Mouse (Mus musculus): ENCODE measurements around the gene Galnt15. TPM values are rescaled to one million over a fixed set of nuclear protein-coding genes. Genes with fewer than 3 reads are reported as not detected.

Gene Galnt15
- polyA plus RNA-seq, 1 experiment from 2014 or later: 0.13 TPM

DNA sequence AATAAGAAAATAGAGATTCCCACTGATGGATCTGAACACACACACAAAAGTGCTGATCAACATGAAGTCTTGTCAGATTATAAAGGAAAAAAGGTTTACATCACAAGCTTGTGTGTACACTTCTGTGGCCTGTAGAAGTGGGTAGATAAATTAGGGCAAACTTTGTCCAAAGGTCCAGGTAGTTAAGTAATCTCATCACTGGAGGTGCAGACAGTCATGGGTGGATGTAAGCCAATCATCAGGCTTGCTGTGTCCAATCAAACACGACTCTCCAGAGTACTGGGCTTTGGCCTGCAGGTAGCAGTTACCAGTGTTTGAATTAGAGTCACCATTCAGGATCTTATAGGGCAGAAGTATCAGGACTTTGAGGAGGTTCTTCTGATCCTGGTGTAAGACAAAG is 64.2 kb downstream of the Galnt15 start:
- H3K4me1 ChIP-seq: peaks cover 14% of the 10 kb centered on the region
- 69% methylated on average over 1 of the region's 1 CpGs for WGBS

DNA sequence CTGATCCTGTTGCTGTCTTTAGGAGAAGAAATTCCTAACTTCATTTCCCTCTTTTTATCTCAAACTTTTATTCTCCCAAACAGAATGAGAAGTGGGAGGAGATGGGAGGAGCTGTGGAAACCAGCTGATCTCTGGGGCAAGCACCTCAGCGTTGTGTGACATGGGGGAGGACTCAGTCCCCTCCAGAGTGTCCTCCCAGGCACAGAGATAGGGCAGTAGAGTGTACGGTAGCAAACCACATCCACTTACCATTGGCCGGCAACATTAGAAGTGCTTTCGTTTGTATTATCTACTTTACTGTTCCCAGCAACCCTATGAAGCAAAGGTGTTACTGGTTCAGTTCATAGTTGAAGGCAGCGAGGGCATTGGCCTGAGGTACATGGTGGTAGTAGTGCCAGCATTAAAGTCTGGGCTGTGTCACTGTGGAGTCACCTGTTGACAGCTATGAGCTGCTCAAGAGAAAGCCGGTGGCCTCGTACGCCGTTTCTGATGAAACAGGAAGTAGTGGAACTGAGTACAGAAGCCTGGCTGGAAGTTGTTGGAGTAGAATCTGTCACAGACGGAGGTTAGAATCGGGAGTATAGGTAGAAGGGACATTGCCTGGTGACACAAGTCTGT is 64.8 kb downstream of the Galnt15 start:
- no peak for ATAC-seq (ENCODE audit: insufficient number of reproducible peaks, insufficient read depth, low FRiP score, low TSS enrichment, low read depth)
- no peak overlapping the region for H3K9ac ChIP-seq
- WGBS: 92% methylated on average over 11 of the region's 11 CpGs
- no peak overlapping the region for H3K27ac ChIP-seq
- H3K4me2 ChIP-seq: no peak overlapping the region
- H3K4me1 ChIP-seq: peaks cover 14% of the 10 kb centered on the region
- no peaks in the 10 kb centered on the region for H3K27me3 ChIP-seq
- no peak overlapping the region for H3K4me3 ChIP-seq
- peaks cover 51% of the 10 kb centered on the region for H3K36me3 ChIP-seq
- no peaks in the 10 kb centered on the region for H3K9me3 ChIP-seq

More for the DNA sequence above, 64.2 kb downstream of the Galnt15 start:
- Histone ChIP-seq H3K36me3 (peaks cover 45% of the 10 kb centered on the region), H3K9me3 (no peaks in the 10 kb centered on the region), H3K4me2 (no peak overlapping the region), H3K27me3 (no peaks in the 10 kb centered on the region), H3K4me3 (no peak overlapping the region), H3K27ac (no peak overlapping the region), H3K9ac (no peak overlapping the region)
- ATAC-seq (ENCODE audit: insufficient number of reproducible peaks, insufficient read depth, low FRiP score, low TSS enrichment, low read depth): no peak

DNA sequence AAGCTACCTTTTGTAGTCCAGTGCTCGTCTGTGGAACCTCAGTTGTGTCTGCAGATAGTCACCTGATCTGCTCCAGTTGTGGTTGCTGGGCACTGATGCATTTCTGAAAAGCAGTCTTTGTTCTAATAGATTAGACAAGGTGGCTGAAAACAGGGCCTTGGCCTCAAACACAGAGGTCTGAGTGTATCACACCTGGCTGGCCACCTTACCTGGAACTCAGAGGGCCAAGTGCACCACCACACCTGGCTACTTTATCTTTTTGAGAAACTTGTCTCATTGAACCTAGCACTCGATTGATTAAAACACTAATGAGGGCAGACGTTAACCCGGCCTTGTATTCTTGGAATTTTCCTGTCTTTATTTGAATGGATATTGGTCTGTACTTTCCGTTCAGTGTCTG is 66.9 kb downstream of the Galnt15 start:
- Histone ChIP-seq H3K9me3 (no peaks in the 10 kb centered on the region), H3K4me1 (peaks cover 10% of the 10 kb centered on the region), H3K4me2 (no peak overlapping the region), H3K27me3 (no peaks in the 10 kb centered on the region), H3K9ac (no peak overlapping the region), H3K4me3 (no peak overlapping the region), H3K36me3 (peaks cover 71% of the 10 kb centered on the region), H3K27ac (no peak overlapping the region)
- 86% methylated on average over 5 of the region's 5 CpGs for WGBS
- no peak for ATAC-seq (ENCODE audit: insufficient number of reproducible peaks, insufficient read depth, low FRiP score, low TSS enrichment, low read depth)

DNA sequence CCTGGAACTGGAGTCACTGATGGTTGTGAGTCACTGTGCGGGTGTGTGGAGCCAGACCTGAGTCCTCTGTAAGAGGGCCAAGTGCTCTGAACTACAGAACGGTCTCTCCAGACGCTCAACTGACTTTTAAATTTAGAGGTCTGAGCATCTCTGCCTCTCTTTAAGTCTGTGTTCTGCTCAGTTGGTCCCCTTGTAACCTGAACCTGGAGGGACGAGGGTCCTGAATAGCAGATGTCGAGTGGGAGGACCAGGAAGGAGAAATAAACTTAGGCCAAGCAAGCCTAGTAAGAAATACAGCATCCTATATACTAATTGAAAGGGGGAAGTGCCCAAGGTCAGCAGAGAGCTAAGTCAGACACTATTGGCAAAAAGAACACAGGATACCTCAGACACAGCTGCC is 68.0 kb downstream of the Galnt15 start:
- H3K27ac ChIP-seq: no peak overlapping the region
- H3K4me3 ChIP-seq: no peak overlapping the region
- H3K36me3 ChIP-seq: peaks cover 76% of the 10 kb centered on the region
- no peak overlapping the region for H3K9ac ChIP-seq
- no peaks in the 10 kb centered on the region for H3K4me1 ChIP-seq
- ATAC-seq (ENCODE audit: insufficient number of reproducible peaks, insufficient read depth, low FRiP score, low TSS enrichment, low read depth): no peak
- WGBS: 77% methylated on average over 5 of the region's 5 CpGs
- no peaks in the 10 kb centered on the region for H3K27me3 ChIP-seq
- no peaks in the 10 kb centered on the region for H3K9me3 ChIP-seq
- H3K4me2 ChIP-seq: no peak overlapping the region

DNA sequence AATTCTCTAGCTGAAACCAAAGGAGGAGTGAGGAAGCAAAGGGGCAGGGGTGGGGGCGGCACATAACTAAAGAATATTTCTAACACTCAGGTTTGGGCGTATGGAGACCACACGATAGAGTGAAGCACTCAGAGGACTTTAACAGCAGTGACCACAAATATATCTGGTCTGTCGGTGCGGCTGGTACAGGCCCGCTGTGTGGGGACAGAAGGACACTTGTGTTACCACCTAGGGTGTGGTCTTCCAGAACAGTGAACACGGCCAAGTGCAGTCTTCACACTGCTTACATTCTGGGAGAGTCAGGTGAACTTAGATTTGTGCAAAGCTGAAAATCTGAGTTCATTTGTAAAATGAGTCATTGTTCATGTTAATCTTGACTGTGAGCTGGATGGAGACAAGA is 68.9 kb downstream of the Galnt15 start:
- Histone ChIP-seq H3K9ac (no peak overlapping the region), H3K27ac (no peak overlapping the region), H3K4me3 (no peak overlapping the region), H3K36me3 (peaks cover 73% of the 10 kb centered on the region), H3K4me2 (no peak overlapping the region), H3K9me3 (no peaks in the 10 kb centered on the region), H3K4me1 (no peaks in the 10 kb centered on the region), H3K27me3 (no peaks in the 10 kb centered on the region)
- no peak for ATAC-seq (ENCODE audit: insufficient number of reproducible peaks, insufficient read depth, low FRiP score, low TSS enrichment, low read depth)
- 92% methylated on average over 7 of the region's 7 CpGs for WGBS

DNA sequence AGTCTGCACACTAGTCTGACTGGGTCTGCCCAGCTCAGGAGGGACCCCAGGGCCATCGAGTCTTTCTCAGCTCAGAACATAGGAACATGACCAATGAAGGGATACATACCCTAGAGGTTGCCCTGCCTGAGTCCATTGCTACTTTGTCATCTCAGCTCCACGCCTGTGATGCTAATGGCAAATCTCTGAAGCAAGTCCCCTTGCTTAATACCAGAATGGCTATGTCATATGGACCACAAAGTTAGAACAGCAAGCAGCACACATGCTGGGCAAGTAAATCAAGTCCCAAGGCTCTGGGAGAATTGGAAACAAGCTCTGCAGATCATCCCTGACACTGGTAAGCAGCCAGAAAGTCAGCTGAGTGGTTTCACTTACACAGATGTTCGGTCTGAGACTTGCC is 70.2 kb downstream of the Galnt15 start:
- H3K27me3 ChIP-seq: no peaks in the 10 kb centered on the region
- no peak overlapping the region for H3K4me2 ChIP-seq
- H3K27ac ChIP-seq: no peak overlapping the region
- no peak overlapping the region for H3K4me3 ChIP-seq
- H3K36me3 ChIP-seq: peaks cover 68% of the 10 kb centered on the region
- H3K4me1 ChIP-seq: no peaks in the 10 kb centered on the region
- no peak overlapping the region for H3K9ac ChIP-seq
- H3K9me3 ChIP-seq: no peaks in the 10 kb centered on the region
- WGBS: 82% methylated on average over 3 of the region's 3 CpGs
- no peak for ATAC-seq (ENCODE audit: insufficient number of reproducible peaks, insufficient read depth, low FRiP score, low TSS enrichment, low read depth)

DNA sequence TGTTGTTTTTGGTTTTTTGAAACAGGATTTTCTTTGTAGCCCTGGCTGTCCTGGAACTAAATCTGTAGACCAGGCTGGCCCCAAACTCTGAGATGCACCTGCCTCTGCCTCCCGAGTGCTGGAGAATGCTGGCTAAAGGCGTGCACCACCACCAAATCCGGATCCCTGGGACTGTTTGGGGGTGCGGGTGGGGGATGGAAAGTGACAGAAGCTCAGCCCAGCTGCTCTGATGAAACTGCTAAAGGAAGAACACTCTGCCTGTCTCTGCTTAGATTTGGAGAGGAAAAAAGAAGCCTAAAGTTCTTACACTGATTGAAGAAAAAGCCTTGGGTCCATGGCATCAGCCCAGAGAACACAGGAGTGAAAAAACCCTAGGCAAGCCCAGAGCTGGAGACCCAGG is 74.8 kb downstream of the Galnt15 start:
- no peak overlapping the region for H3K4me2 ChIP-seq
- H3K27ac ChIP-seq: no peak overlapping the region
- peaks cover 38% of the 10 kb centered on the region for H3K36me3 ChIP-seq
- no peak overlapping the region for H3K4me3 ChIP-seq
- H3K9me3 ChIP-seq: no peaks in the 10 kb centered on the region
- no peak for ATAC-seq (ENCODE audit: insufficient number of reproducible peaks, insufficient read depth, low FRiP score, low TSS enrichment, low read depth)
- no peaks in the 10 kb centered on the region for H3K27me3 ChIP-seq
- no peaks in the 10 kb centered on the region for H3K4me1 ChIP-seq
- 91% methylated on average over 4 of the region's 4 CpGs for WGBS
- no peak overlapping the region for H3K9ac ChIP-seq

DNA sequence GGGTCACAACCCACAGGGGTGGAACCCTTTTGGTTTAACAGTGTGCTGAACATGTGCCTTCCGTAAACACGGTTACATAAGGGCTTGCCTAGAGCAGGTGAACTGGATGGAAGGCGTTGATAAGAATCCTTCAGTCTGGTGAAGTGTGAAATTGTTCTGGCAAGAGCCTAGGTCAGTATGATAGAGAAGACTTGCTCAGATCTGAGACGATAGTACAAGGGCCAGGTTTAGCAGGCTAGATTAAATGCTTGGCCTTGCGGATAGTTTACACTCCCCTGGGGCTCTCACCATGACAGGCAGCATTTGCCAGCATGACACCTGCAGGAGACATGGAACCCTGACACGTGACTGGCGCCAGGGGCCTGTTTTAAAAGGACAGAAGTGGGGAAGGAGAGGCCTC is 76.9 kb downstream of the Galnt15 start:
- peaks cover 17% of the 10 kb centered on the region for H3K36me3 ChIP-seq
- 57% methylated on average over 7 of the region's 7 CpGs for whole genome bisulfite sequencing
- H3K27me3 ChIP-seq: no peaks in the 10 kb centered on the region
- H3K4me3 ChIP-seq: no peak overlapping the region
- no peak overlapping the region for H3K9ac ChIP-seq
- no peak overlapping the region for H3K4me2 ChIP-seq
- no peaks in the 10 kb centered on the region for H3K4me1 ChIP-seq
- no peaks in the 10 kb centered on the region for H3K9me3 ChIP-seq
- no peak for ATAC-seq (ENCODE audit: insufficient number of reproducible peaks, insufficient read depth, low FRiP score, low TSS enrichment, low read depth)
- no peak overlapping the region for H3K27ac ChIP-seq

DNA sequence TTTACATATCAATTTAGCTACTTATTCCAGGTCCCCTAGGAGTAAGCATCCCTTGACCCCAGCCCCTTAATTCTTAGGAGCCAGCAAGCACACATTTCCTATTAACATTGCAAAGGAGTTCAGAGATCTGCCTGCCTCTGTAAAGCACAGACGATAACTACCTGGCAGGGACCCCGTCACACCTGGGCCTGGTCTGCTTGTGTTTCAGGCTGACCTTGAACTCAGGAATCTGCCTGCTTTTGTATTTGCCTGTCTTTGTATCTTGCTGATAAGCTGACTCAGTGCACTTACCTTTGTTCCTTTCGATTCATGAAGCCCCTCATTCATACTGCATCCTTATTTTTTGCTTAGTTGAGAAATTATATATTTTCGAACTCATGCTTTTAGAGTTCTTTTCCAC is 78.1 kb downstream of the Galnt15 start:
- WGBS: 86% methylated on average over 4 of the region's 4 CpGs
- no peak for ATAC-seq (ENCODE audit: insufficient number of reproducible peaks, insufficient read depth, low FRiP score, low TSS enrichment, low read depth)
- H3K4me2 ChIP-seq: no peak overlapping the region
- no peak overlapping the region for H3K9ac ChIP-seq
- no peaks in the 10 kb centered on the region for H3K27me3 ChIP-seq
- H3K27ac ChIP-seq: no peak overlapping the region
- H3K36me3 ChIP-seq: peaks cover 11% of the 10 kb centered on the region
- no peaks in the 10 kb centered on the region for H3K4me1 ChIP-seq
- H3K4me3 ChIP-seq: no peak overlapping the region
- no peaks in the 10 kb centered on the region for H3K9me3 ChIP-seq

Other genes with a start within 250 kb of the Galnt15 start
- 10.6 and 10.9 TPM in 2 replicates for gene Ankrd28, start 198.3 kb upstream of the Galnt15 start, polyA plus RNA-seq (2015; fragmentation: Nextera tagmentation; extraction: Ambion mirVana)
- 20.4 and 23.0 TPM in 2 replicates for gene Oxnad1, start 56.4 kb downstream of the Galnt15 start, polyA plus RNA-seq (2015; fragmentation: Nextera tagmentation; extraction: Ambion mirVana)
- 77.9 and 80.1 TPM in 2 replicates for gene Dph3, start 56.7 kb downstream of the Galnt15 start, polyA plus RNA-seq (2015; fragmentation: Nextera tagmentation; extraction: Ambion mirVana)
- gene Msmb, start 113.0 kb downstream of the Galnt15 start, polyA plus RNA-seq (2015; fragmentation: Nextera tagmentation; extraction: Ambion mirVana): not detected in 2 replicates
- gene Ncoa4, start 130.9 kb downstream of the Galnt15 start, polyA plus RNA-seq (2015; fragmentation: Nextera tagmentation; extraction: Ambion mirVana): 74.3 and 75.9 TPM in 2 replicates
- gene Timm23, start 172.9 kb downstream of the Galnt15 start, polyA plus RNA-seq (2015; fragmentation: Nextera tagmentation; extraction: Ambion mirVana): 226 and 279 TPM in 2 replicates
- gene Parg, start 173.0 kb downstream of the Galnt15 start, polyA plus RNA-seq (2015; fragmentation: Nextera tagmentation; extraction: Ambion mirVana): 46.4 and 48.3 TPM in 2 replicates

Data from embryonic facial prominence, embryonic 13.5 days (tissue).